Mouse (Mus musculus) myocyte (in vitro differentiated cells): Measurements from ENCODE around the gene Cpne5. TPM values are rescaled to one million over a fixed set of nuclear protein-coding genes. Genes with fewer than 3 reads are reported as not detected.

ENCODE experiments used
- H3K27me3 ChIP-seq: one replicate; pipeline ENCODE4 v1.6.1; 2011; ENCODE audit not compliant: control insufficient read depth, insufficient read depth, insufficient read length
- H3K36me3 ChIP-seq: one replicate; pipeline ENCODE4 v1.6.1; 2011; ENCODE audit not compliant: control insufficient read depth, insufficient read depth
- H3K4me2 ChIP-seq: one replicate; pipeline ENCODE4 v1.6.1; 2011; ENCODE audit warnings: low read depth, control low read depth
- H3K4me3 ChIP-seq: one replicate; pipeline ENCODE4 v1.5.1; 2011; ENCODE audit warnings: mild to moderate bottlenecking, control low read depth, moderate library complexity
- H3K79me2 ChIP-seq: one replicate; pipeline ENCODE4 v1.6.1; 2011; ENCODE audit not compliant: control insufficient read depth, insufficient read depth
- H3ac ChIP-seq: one replicate; pipeline ENCODE4 v1.6.1; 2011; ENCODE audit not compliant: control insufficient read depth, insufficient read length
- CEBPB ChIP-seq: IDR thresholded peaks from 2 replicates; pipeline ENCODE4 v1.6.1; 2011; ENCODE audit warnings: mild to moderate bottlenecking, moderate library complexity; ENCODE audit not compliant: poor library complexity, insufficient read depth, severe bottlenecking
- E2F4 ChIP-seq: IDR thresholded peaks from one replicate; pipeline ENCODE4 v1.6.1; 2011; ENCODE audit warnings: mild to moderate bottlenecking, control low read depth, moderate library complexity; ENCODE audit not compliant: insufficient read depth
- MAX ChIP-seq: IDR thresholded peaks from one replicate; pipeline ENCODE4 v1.6.1; 2011; ENCODE audit warnings: low read depth, mild to moderate bottlenecking, control low read depth
- MYOD1 ChIP-seq, 3 experiments: IDR thresholded peaks; one replicate each; pipeline ENCODE4 v1.6.1; 2011; ENCODE audit warnings: control low read depth in 2 of 3, low read depth in 2 of 3, mild to moderate bottlenecking in 2 of 3, moderate library complexity in 1 of 3; ENCODE audit not compliant: insufficient read length in 2 of 3, control insufficient read depth in 1 of 3
- MYOG ChIP-seq, 3 experiments: IDR thresholded peaks; one replicate each; pipeline ENCODE4 v1.6.1; 2011; ENCODE audit warnings: control low read depth in 2 of 3, low read depth in 2 of 3, mild to moderate bottlenecking in 2 of 3; ENCODE audit not compliant: insufficient read length in 2 of 3, control insufficient read depth in 1 of 3, insufficient read depth in 1 of 3
- POLR2A ChIP-seq: IDR thresholded peaks from one replicate; pipeline ENCODE4 v1.6.1; 2011; ENCODE audit warnings: low read depth, mild to moderate bottlenecking, control low read depth, moderate library complexity; ENCODE audit not compliant: insufficient read length
- POLR2AphosphoS2 ChIP-seq: IDR thresholded peaks from one replicate; pipeline ENCODE4 v1.6.1; 2011; ENCODE audit warnings: low read depth, control low read depth; ENCODE audit not compliant: insufficient read length
- REST ChIP-seq: IDR thresholded peaks from one replicate; pipeline ENCODE4 v1.6.1; 2011; ENCODE audit warnings: mild to moderate bottlenecking, control low read depth, moderate library complexity; ENCODE audit not compliant: insufficient read depth, insufficient read length
- SRF ChIP-seq: IDR thresholded peaks from one replicate; pipeline ENCODE4 v1.6.1; 2011; ENCODE audit warnings: low read depth; ENCODE audit not compliant: control insufficient read depth, insufficient read length
- TCF12 ChIP-seq: IDR thresholded peaks from one replicate; pipeline ENCODE4 v1.6.1; 2011; ENCODE audit warnings: mild to moderate bottlenecking, control low read depth; ENCODE audit not compliant: poor library complexity, insufficient read depth, severe bottlenecking
- TCF3 ChIP-seq: IDR thresholded peaks from one replicate; pipeline ENCODE4 v1.6.1; 2011; ENCODE audit warnings: low read depth, control low read depth; ENCODE audit not compliant: insufficient read length
- USF1 ChIP-seq: IDR thresholded peaks from one replicate; pipeline ENCODE4 v1.6.1; 2011; ENCODE audit warnings: low read depth, mild to moderate bottlenecking, control low read depth, moderate library complexity
- polyA plus RNA-seq: library from polyadenylated mRNA; unstranded; fragments of >200 nt; fragmentation: generic; extraction: Trizol; gene quantifications from one replicate; pipeline ENCODE4 v1.2.1, GENCODE M21; 2012; ENCODE audit warnings: missing spikeins

Gene Cpne5
- polyA plus RNA-seq, 1 experiment = 0.56 TPM

- H3K4me2 ChIP-seq = peak overlapping the region; percentile 49
- no peak for TF ChIP-seq POLR2AphosphoS2
- TF ChIP-seq E2F4 = no peak
- no peak for TF ChIP-seq USF1
- TF ChIP-seq SRF = no peak
- no peak for TF ChIP-seq TCF3
- no peak for TF ChIP-seq MYOG (IDR thresholded peaks at IDR 0.05; ENCODE audit: control insufficient read depth in 1 of 3, insufficient read depth in 1 of 3, insufficient read length in 2 of 3, low read depth in 2 of 3)
- TF ChIP-seq CEBPB = no peak
- TF ChIP-seq POLR2A = no peak
- no peak for TF ChIP-seq REST
- no peak for TF ChIP-seq MAX
- TF ChIP-seq MYOD1 (IDR thresholded peaks at IDR 0.05; ENCODE audit: control insufficient read depth in 1 of 3, insufficient read length in 2 of 3, low read depth in 2 of 3) = no peak
- TF ChIP-seq TCF12 = no peak
- no peaks in the 10 kb centered on the region for H3K79me2 ChIP-seq
- no peak overlapping the region for H3K4me3 ChIP-seq
- no peaks in the 10 kb centered on the region for H3K27me3 ChIP-seq
- H3K36me3 ChIP-seq = no peaks in the 10 kb centered on the region
- H3ac ChIP-seq = no peak overlapping the region
Observed at GRCm38 (mm10) chr17:29135066-29135465, 102.9 kb downstream of the Cpne5 start.

GRCm38 (mm10) chr17:29129341-29129740 lies 108.6 kb downstream of the Cpne5 start:
- no peak overlapping the region for H3K4me2 ChIP-seq
- H3ac ChIP-seq = no peak overlapping the region
- H3K36me3 ChIP-seq = no peaks in the 10 kb centered on the region
- no peak overlapping the region for H3K4me3 ChIP-seq
- no peak for TF ChIP-seq TCF3
- no peak for TF ChIP-seq E2F4
- TF ChIP-seq MYOG (IDR thresholded peaks at IDR 0.05; ENCODE audit: control insufficient read depth in 1 of 3, insufficient read depth in 1 of 3, insufficient read length in 2 of 3, low read depth in 2 of 3) = no peak
- no peak for TF ChIP-seq MAX
- no peak for TF ChIP-seq TCF12
- TF ChIP-seq MYOD1 (IDR thresholded peaks at IDR 0.05; ENCODE audit: control insufficient read depth in 1 of 3, insufficient read length in 2 of 3, low read depth in 2 of 3) = no peak
- TF ChIP-seq CEBPB = no peak
- no peak for TF ChIP-seq POLR2A
- TF ChIP-seq USF1 = no peak
- no peak for TF ChIP-seq REST
- TF ChIP-seq POLR2AphosphoS2 = no peak
- no peak for TF ChIP-seq SRF
- H3K79me2 ChIP-seq = no peaks in the 10 kb centered on the region
- H3K27me3 ChIP-seq = no peaks in the 10 kb centered on the region

- H3K4me3 ChIP-seq = no peak overlapping the region
- H3K36me3 ChIP-seq = no peaks in the 10 kb centered on the region
- H3K79me2 ChIP-seq = no peaks in the 10 kb centered on the region
- no peak for TF ChIP-seq POLR2AphosphoS2
- no peak for TF ChIP-seq TCF3
- no peak overlapping the region for H3ac ChIP-seq
- H3K4me2 ChIP-seq = no peak overlapping the region
- H3K27me3 ChIP-seq = no peaks in the 10 kb centered on the region
Observed at GRCm38 (mm10) chr17:29126561-29126960, 111.4 kb downstream of the Cpne5 start.

GRCm38 (mm10) chr17:29123578-29124174 lies 114.3 kb downstream of the Cpne5 start:
- TF ChIP-seq USF1 (peak; percentile 55), MYOD1 (IDR thresholded peaks at IDR 0.05; ENCODE audit: control insufficient read depth in 1 of 3, insufficient read length in 2 of 3, low read depth in 2 of 3) (peak in 1 of 3 experiments; percentile 6), TCF3 (no peak)
- Histone ChIP-seq H3ac (no peak overlapping the region), H3K36me3 (no peaks in the 10 kb centered on the region), H3K4me3 (no peak overlapping the region), H3K27me3 (no peaks in the 10 kb centered on the region), H3K4me2 (peak overlapping the region; percentile 18), H3K79me2 (no peaks in the 10 kb centered on the region)

GRCm38 (mm10) chr17:29122817-29123216 lies 115.2 kb downstream of the Cpne5 start:
- Histone ChIP-seq H3K27me3 (no peaks in the 10 kb centered on the region), H3ac (no peak overlapping the region), H3K36me3 (no peaks in the 10 kb centered on the region), H3K79me2 (no peaks in the 10 kb centered on the region), H3K4me2 (no peak overlapping the region), H3K4me3 (no peak overlapping the region)
- TF ChIP-seq MYOG (IDR thresholded peaks at IDR 0.05; ENCODE audit: control insufficient read depth in 1 of 3, insufficient read depth in 1 of 3, insufficient read length in 2 of 3, low read depth in 2 of 3) (no peak), POLR2A (no peak), TCF3 (no peak), CEBPB (no peak), POLR2AphosphoS2 (no peak), MAX (no peak), SRF (no peak), USF1 (no peak), MYOD1 (IDR thresholded peaks at IDR 0.05; ENCODE audit: control insufficient read depth in 1 of 3, insufficient read length in 2 of 3, low read depth in 2 of 3) (no peak), REST (no peak), E2F4 (no peak), TCF12 (no peak)
